Mouse (Mus musculus): ENCODE measurements around the gene Nynrin. TPM values are rescaled to one million over a fixed set of nuclear protein-coding genes. Genes with fewer than 3 reads are reported as not detected.

The Nynrin gene
- total and polyA plus RNA-seq, 3 experiments: 3.5 to 6.8 (median 6.2) TPM

GRCm38 (mm10) chr14:55905518-55905917, 51.7 kb downstream of the Nynrin start:
- H3K4me3 ChIP-seq: no peak overlapping the region
- no peaks in the 10 kb centered on the region for H3K27me3 ChIP-seq (ENCODE audit: control insufficient read depth, insufficient read depth, low read length)
- H3K27ac ChIP-seq: no peak overlapping the region
- H3K4me1 ChIP-seq (ENCODE audit: control insufficient read depth, insufficient read depth, low read length): no peaks in the 10 kb centered on the region
- 10% methylated on average over 1 of the region's 1 CpGs for WGBS
- H3K79me2 ChIP-seq (replicated peaks; ENCODE audit: control insufficient read depth, insufficient read depth, low read length): no peaks in the 10 kb centered on the region
- TF ChIP-seq CTCF (IDR thresholded peaks at IDR 0.05) (peak; percentile 45), POLR2A (IDR thresholded peaks at IDR 0.05; ENCODE audit: insufficient read depth, low read depth, low read length) (no peak)
- intact Hi-C loops (cut with DNase I): no loop called here
- no peaks in the 10 kb centered on the region for H3K36me3 ChIP-seq (ENCODE audit: control insufficient read depth, insufficient read depth, low read length)
- no peak overlapping the region for H3K9ac ChIP-seq (ENCODE audit: low read depth, low read length)
- no peak for DNase-seq

GRCm38 (mm10) chr14:55913406-55913805, 59.6 kb downstream of the Nynrin start:
- no peak for DNase-seq
- intact Hi-C loops (cut with DNase I): no loop called here
- Histone ChIP-seq H3K9ac (ENCODE audit: low read depth, low read length) (no peak overlapping the region), H3K4me3 (no peak overlapping the region), H3K79me2 (replicated peaks; ENCODE audit: control insufficient read depth, insufficient read depth, low read length) (no peaks in the 10 kb centered on the region), H3K27me3 (ENCODE audit: control insufficient read depth, insufficient read depth, low read length) (no peaks in the 10 kb centered on the region), H3K4me1 (ENCODE audit: control insufficient read depth, insufficient read depth, low read length) (no peaks in the 10 kb centered on the region), H3K27ac (no peak overlapping the region), H3K36me3 (ENCODE audit: control insufficient read depth, insufficient read depth, low read length) (no peaks in the 10 kb centered on the region)
- WGBS: 44% methylated on average over 4 of the region's 4 CpGs
- no peak for TF ChIP-seq EP300 (IDR thresholded peaks at IDR 0.05; ENCODE audit: insufficient read depth, low read depth, low read length)
- TF ChIP-seq CTCF (IDR thresholded peaks at IDR 0.05): no peak
- TF ChIP-seq POLR2A (IDR thresholded peaks at IDR 0.05; ENCODE audit: insufficient read depth, low read depth, low read length): no peak

GRCm38 (mm10) chr14:55918240-55919082, 64.7 kb downstream of the Nynrin start:
- Histone ChIP-seq H3K9ac (ENCODE audit: low read depth, low read length) (no peak overlapping the region), H3K4me3 (no peak overlapping the region), H3K36me3 (ENCODE audit: control insufficient read depth, insufficient read depth, low read length) (no peaks in the 10 kb centered on the region), H3K27ac (no peak overlapping the region), H3K4me1 (ENCODE audit: control insufficient read depth, insufficient read depth, low read length) (no peaks in the 10 kb centered on the region), H3K27me3 (ENCODE audit: control insufficient read depth, insufficient read depth, low read length) (no peaks in the 10 kb centered on the region), H3K79me2 (replicated peaks; ENCODE audit: control insufficient read depth, insufficient read depth, low read length) (no peaks in the 10 kb centered on the region)
- intact Hi-C loops (cut with DNase I): loop anchor here (1.0 to 5.0 kb wide), 3 partner anchors 44 to 136 kb away; partner anchors contain the start of gene Adcy4
- WGBS: 34% methylated on average over 14 of the region's 14 CpGs
- TF ChIP-seq POLR2A (IDR thresholded peaks at IDR 0.05; ENCODE audit: insufficient read depth, low read depth, low read length) (no peak), CTCF (IDR thresholded peaks at IDR 0.05) (peak; percentile 94)
- peak; percentile 49 to 59 for DNase-seq

GRCm38 (mm10) chr14:55922475-55923232, 68.8 kb downstream of the Nynrin start:
- WGBS: 28% methylated on average over 7 of the region's 7 CpGs
- no peak for DNase-seq
- intact Hi-C loops (cut with DNase I): no loop called here
- Histone ChIP-seq H3K27ac (no peak overlapping the region), H3K4me1 (ENCODE audit: control insufficient read depth, insufficient read depth, low read length) (no peaks in the 10 kb centered on the region), H3K27me3 (ENCODE audit: control insufficient read depth, insufficient read depth, low read length) (no peaks in the 10 kb centered on the region), H3K36me3 (ENCODE audit: control insufficient read depth, insufficient read depth, low read length) (no peaks in the 10 kb centered on the region), H3K9ac (ENCODE audit: low read depth, low read length) (no peak overlapping the region), H3K79me2 (replicated peaks; ENCODE audit: control insufficient read depth, insufficient read depth, low read length) (no peaks in the 10 kb centered on the region), H3K4me3 (no peak overlapping the region)
- TF ChIP-seq POLR2A (IDR thresholded peaks at IDR 0.05; ENCODE audit: insufficient read depth, low read depth, low read length): no peak
- TF ChIP-seq CTCF (IDR thresholded peaks at IDR 0.05): no peak
- no peak for TF ChIP-seq EP300 (IDR thresholded peaks at IDR 0.05; ENCODE audit: insufficient read depth, low read depth, low read length)

Other genes starting within 250 kb of the Nynrin start
- under 1 TPM in 1 of 2 experiments, not detected in 1; 0.32 TPM for gene Rec8, start 236.0 kb upstream of the Nynrin start, total RNA-seq (2021)
- 0.12 and 0.29 TPM in 2 replicates for gene Rec8, start 236.0 kb upstream of the Nynrin start, polyA plus RNA-seq (2012; rRNA removed)
- 10 to 100 TPM; 51.3 to 64.1 TPM for gene Ipo4, start 218.1 kb upstream of the Nynrin start, total RNA-seq (2021)
- 68.2 and 68.9 TPM in 2 replicates for gene Ipo4, start 218.1 kb upstream of the Nynrin start, polyA plus RNA-seq (2012; rRNA removed)
- 1 to 10 TPM; 2.5 to 3.8 TPM for gene Gm49378, start 216.1 kb upstream of the Nynrin start, total RNA-seq (2021)
- 3.5 and 5.0 TPM in 2 replicates for gene Gm49378, start 216.1 kb upstream of the Nynrin start, polyA plus RNA-seq (2012; rRNA removed)
- gene Tm9sf1, start 210.2 kb upstream of the Nynrin start, total RNA-seq (2021): 10 to 100 TPM; 39.4 to 40.6 TPM
- gene Tm9sf1, start 210.2 kb upstream of the Nynrin start, polyA plus RNA-seq (2012; rRNA removed): 50.6 and 63.0 TPM in 2 replicates
- under 1 TPM; 0.34 to 0.47 TPM for gene Tssk4, start 203.8 kb upstream of the Nynrin start, total RNA-seq (2021)
- 0.55 and 0.61 TPM in 2 replicates for gene Tssk4, start 203.8 kb upstream of the Nynrin start, polyA plus RNA-seq (2012; rRNA removed)
- gene Mdp1, start 193.5 kb upstream of the Nynrin start, total RNA-seq (2021): 10 to 100 TPM; 45.3 to 49.1 TPM
- 35.7 and 54.9 TPM in 2 replicates for gene Mdp1, start 193.5 kb upstream of the Nynrin start, polyA plus RNA-seq (2012; rRNA removed)
- gene Gmpr2, start 182.1 kb upstream of the Nynrin start, total RNA-seq (2021): 1 to 10 TPM; 8.1 to 9.0 TPM
- 11.8 and 18.2 TPM in 2 replicates for gene Gmpr2, start 182.1 kb upstream of the Nynrin start, polyA plus RNA-seq (2012; rRNA removed)
- gene Nedd8, start 181.9 kb upstream of the Nynrin start, total RNA-seq (2021): 100 to 1,000 TPM; 242 to 262 TPM
- 265 and 340 TPM in 2 replicates for gene Nedd8, start 181.9 kb upstream of the Nynrin start, polyA plus RNA-seq (2012; rRNA removed)
- gene Tinf2, start 172.2 kb upstream of the Nynrin start, total RNA-seq (2021): 10 to 100 TPM; 12.6 to 12.8 TPM
- gene Tinf2, start 172.2 kb upstream of the Nynrin start, polyA plus RNA-seq (2012; rRNA removed): 7.6 and 8.5 TPM in 2 replicates
- gene Tgm1, start 140.1 kb upstream of the Nynrin start, total RNA-seq (2021): under 1 TPM; 0.16 to 0.43 TPM
- 0.31 and 0.41 TPM in 2 replicates for gene Tgm1, start 140.1 kb upstream of the Nynrin start, polyA plus RNA-seq (2012; rRNA removed)
- 10 to 100 TPM; 12.5 to 13.0 TPM for gene Rabggta, start 131.7 kb upstream of the Nynrin start, total RNA-seq (2021)
- 26.3 and 32.2 TPM in 2 replicates for gene Rabggta, start 131.7 kb upstream of the Nynrin start, polyA plus RNA-seq (2012; rRNA removed)
- 10 to 100 TPM; 35.4 to 40.2 TPM for gene Dhrs1, start 108.3 kb upstream of the Nynrin start, total RNA-seq (2021)
- gene Dhrs1, start 108.3 kb upstream of the Nynrin start, polyA plus RNA-seq (2012; rRNA removed): 82.9 and 85.8 TPM in 2 replicates
- gene Nop9, start 108.3 kb upstream of the Nynrin start, total RNA-seq (2021): 10 to 100 TPM; 10.1 to 11.4 TPM
- 8.3 and 13.1 TPM in 2 replicates for gene Nop9, start 108.3 kb upstream of the Nynrin start, polyA plus RNA-seq (2012; rRNA removed)
- under 1 TPM; 0.81 to 0.98 TPM for gene Cideb, start 95.6 kb upstream of the Nynrin start, total RNA-seq (2021)
- 6.7 and 8.1 TPM in 2 replicates for gene Cideb, start 95.6 kb upstream of the Nynrin start, polyA plus RNA-seq (2012; rRNA removed)
- gene Ltb4r2, start 92.6 kb upstream of the Nynrin start, total RNA-seq (2021): under 1 TPM in 1 of 2 experiments, not detected in 1; 0.20 TPM
- 0.06 and 0.20 TPM in 2 replicates for gene Ltb4r2, start 92.6 kb upstream of the Nynrin start, polyA plus RNA-seq (2012; rRNA removed)
- under 1 TPM; 0.34 to 0.36 TPM for gene Ltb4r1, start 88.0 kb upstream of the Nynrin start, total RNA-seq (2021)
- 0.76 TPM in 2 replicates for gene Ltb4r1, start 88.0 kb upstream of the Nynrin start, polyA plus RNA-seq (2012; rRNA removed)
- gene Adcy4, start 69.9 kb upstream of the Nynrin start, total RNA-seq (2021): 10 to 100 TPM; 16.1 to 20.3 TPM
- 36.5 and 40.0 TPM in 2 replicates for gene Adcy4, start 69.9 kb upstream of the Nynrin start, polyA plus RNA-seq (2012; rRNA removed)
- 1 to 10 TPM; 2.2 to 2.4 TPM for gene Ripk3, start 65.1 kb upstream of the Nynrin start, total RNA-seq (2021)
- 3.5 and 4.1 TPM in 2 replicates for gene Ripk3, start 65.1 kb upstream of the Nynrin start, polyA plus RNA-seq (2012; rRNA removed)
- 1 to 10 TPM; 3.6 to 5.1 TPM for gene Nfatc4, start 30.9 kb upstream of the Nynrin start, total RNA-seq (2021)
- 6.0 and 7.3 TPM in 2 replicates for gene Nfatc4, start 30.9 kb upstream of the Nynrin start, polyA plus RNA-seq (2012; rRNA removed)
- gene Cbln3, start 30.4 kb downstream of the Nynrin start, total RNA-seq (2021): under 1 TPM in 1 of 2 experiments, not detected in 1; 0.18 TPM
- 0.06 TPM in 2 replicates for gene Cbln3, start 30.4 kb downstream of the Nynrin start, polyA plus RNA-seq (2012; rRNA removed)
- gene Khnyn, start 30.9 kb downstream of the Nynrin start, total RNA-seq (2021): 10 to 100 TPM in 1 of 2 experiments, 1 to 10 TPM in 1; 8.8 to 11.6 TPM
- gene Khnyn, start 30.9 kb downstream of the Nynrin start, polyA plus RNA-seq (2012; rRNA removed): 9.3 and 13.3 TPM in 2 replicates
- gene Sdr39u1, start 46.3 kb downstream of the Nynrin start, total RNA-seq (2021): 100 to 1,000 TPM; 112 to 127 TPM
- gene Sdr39u1, start 46.3 kb downstream of the Nynrin start, polyA plus RNA-seq (2012; rRNA removed): 142 and 156 TPM in 2 replicates
- gene Cma1, start 90.7 kb downstream of the Nynrin start, total RNA-seq (2021): 1 to 10 TPM; 1.3 to 1.8 TPM
- 2.1 and 2.5 TPM in 2 replicates for gene Cma1, start 90.7 kb downstream of the Nynrin start, polyA plus RNA-seq (2012; rRNA removed)
- gene Cma2, start 97.0 kb downstream of the Nynrin start, total RNA-seq (2021): not detected
- gene Cma2, start 97.0 kb downstream of the Nynrin start, polyA plus RNA-seq (2012; rRNA removed): not detected in 2 replicates
- not detected for gene Mcpt1, start 164.0 kb downstream of the Nynrin start, total RNA-seq (2021)
- not detected in 2 replicates for gene Mcpt1, start 164.0 kb downstream of the Nynrin start, polyA plus RNA-seq (2012; rRNA removed)
- gene Mcpt9, start 176.5 kb downstream of the Nynrin start, total RNA-seq (2021): not detected
- not detected in 2 replicates for gene Mcpt9, start 176.5 kb downstream of the Nynrin start, polyA plus RNA-seq (2012; rRNA removed)
- gene Mcpt2, start 188.0 kb downstream of the Nynrin start, total RNA-seq (2021): not detected
- gene Mcpt2, start 188.0 kb downstream of the Nynrin start, polyA plus RNA-seq (2012; rRNA removed): not detected in 2 replicates
- 1 to 10 TPM; 1.2 to 1.3 TPM for gene Mcpt4, start 208.3 kb downstream of the Nynrin start, total RNA-seq (2021)
- 2.4 and 2.8 TPM in 2 replicates for gene Mcpt4, start 208.3 kb downstream of the Nynrin start, polyA plus RNA-seq (2012; rRNA removed)
- gene Mcpt8, start 231.3 kb downstream of the Nynrin start, total RNA-seq (2021): not detected
- gene Mcpt8, start 231.3 kb downstream of the Nynrin start, polyA plus RNA-seq (2012; rRNA removed): 0.23 TPM in 1 of 2 replicates, not detected in the other
- gene Ctsg, start 248.6 kb downstream of the Nynrin start, total RNA-seq (2021): not detected
- not detected in 2 replicates for gene Ctsg, start 248.6 kb downstream of the Nynrin start, polyA plus RNA-seq (2012; rRNA removed)

Data from heart, adult 2 months (tissue).